Mouse (Mus musculus) kidney, postnatal 0 days (tissue): Measurements from ENCODE around the gene Tspan13. TPM values are rescaled to one million over a fixed set of nuclear protein-coding genes. Genes with fewer than 3 reads are reported as not detected.

Experiments used
- ATAC-seq: fragments of 200-750 bp; cut with Nextera tagmentation; replicated peaks from 2 replicates; pipeline ENCODE4 v1.8.0; 2017; ENCODE audit warnings: low read depth, moderate number of reproducible peaks, moderate TSS enrichment, moderate library complexity; ENCODE audit not compliant: low FRiP score
- DNase-seq: peaks from one replicate; pipeline ENCODE4 v3.0.0-alpha.2; 2016; ENCODE audit warnings: low spot score
- H3K27ac ChIP-seq: fragments of 300-500 bp; sonication (generic); 2 replicates; pipeline ENCODE4 v1.5.1; 2014; ENCODE audit warnings: mild to moderate bottlenecking
- H3K27me3 ChIP-seq: fragments of 300-500 bp; sonication (generic); 2 replicates; pipeline ENCODE4 v1.6.1; 2014; ENCODE audit warnings: low read length, mixed read lengths; ENCODE audit not compliant: insufficient read depth
- H3K36me3 ChIP-seq: fragments of 300-500 bp; sonication (generic); 2 replicates; pipeline ENCODE4 v1.6.1; 2014; ENCODE audit warnings: low read length, mixed read lengths; ENCODE audit not compliant: insufficient read depth
- H3K4me1 ChIP-seq: fragments of 300-500 bp; sonication (generic); replicated peaks from 2 replicates; pipeline ENCODE4 v1.6.1; 2014; ENCODE audit warnings: antibody characterized with exemption, low read length, mixed read lengths; ENCODE audit not compliant: insufficient read depth
- H3K4me2 ChIP-seq: fragments of 300-500 bp; sonication (generic); 2 replicates; pipeline ENCODE4 v1.6.1; 2014; ENCODE audit warnings: mild to moderate bottlenecking, low read length, moderate library complexity, mixed read lengths
- H3K4me3 ChIP-seq: fragments of 300-500 bp; sonication (generic); replicated peaks from 2 replicates; pipeline ENCODE4 v1.5.1; 2014; ENCODE audit warnings: low read depth, low read length
- H3K9ac ChIP-seq: fragments of 300-500 bp; sonication (generic); 2 replicates; pipeline ENCODE4 v1.6.1; 2014; ENCODE audit warnings: low read depth, low read length
- H3K9me3 ChIP-seq: fragments of 300-500 bp; sonication (generic); replicated peaks from 2 replicates; pipeline ENCODE4 v1.6.1; 2016; ENCODE audit warnings: low read length, inconsistent platforms, mixed read lengths
- CTCF ChIP-seq: IDR thresholded peaks from 2 replicates; pipeline ENCODE4 v1.5.1; 2016; ENCODE audit warnings: antibody characterized with exemption, low read depth, mild to moderate bottlenecking, moderate library complexity
- WGBS: fragments of 180-500 bp; shearing (Covaris S2); extraction: QIAGEN DNeasy Blood & Tissue Kit; methylation state at CpG from one replicate; pipeline ENCODE4 v1.1.7; 2014; 5-methylcytosine and 5-hydroxymethylcytosine counted together
- polyA plus RNA-seq: library from polyadenylated mRNA; unstranded; fragments of >200 nt; fragmentation: Nextera tagmentation; extraction: Ambion mirVana; gene quantifications from 2 replicates; pipeline ENCODE4 v1.2.1, GENCODE M21; 2015

Tspan13 gene
- polyA plus RNA-seq, 1 experiment from 2014 or later = 124 TPM

- Histone ChIP-seq H3K27me3 (no peaks in the 10 kb centered on the region), H3K4me2 (no peak overlapping the region), H3K9ac (no peak overlapping the region), H3K4me3 (no peak overlapping the region), H3K36me3 (no peaks in the 10 kb centered on the region), H3K27ac (no peak overlapping the region), H3K9me3 (no peaks in the 10 kb centered on the region), H3K4me1 (no peaks in the 10 kb centered on the region)
- no peak for TF ChIP-seq CTCF
- 86% methylated on average over 3 of the region's 3 CpGs for WGBS
- ATAC-seq = no peak
- DNase-seq = no peak
These were observed 66.4 kb downstream of the Tspan13 start for GRCm38 (mm10) chr12:35975898-35976297.

GRCm38 (mm10) chr12:35966768-35967141 is 75.5 kb downstream of the Tspan13 start:
- Histone ChIP-seq H3K4me2 (no peak overlapping the region), H3K4me1 (no peaks in the 10 kb centered on the region), H3K4me3 (no peak overlapping the region), H3K36me3 (no peaks in the 10 kb centered on the region), H3K9me3 (no peaks in the 10 kb centered on the region), H3K27me3 (no peaks in the 10 kb centered on the region), H3K9ac (no peak overlapping the region), H3K27ac (no peak overlapping the region)
- TF ChIP-seq CTCF = no peak
- 44% methylated on average over 7 of the region's 7 CpGs for WGBS
- DNase-seq (no peak), ATAC-seq (no peak)

GRCm38 (mm10) chr12:35966098-35966767 is 76.1 kb downstream of the Tspan13 start:
- WGBS = 36% methylated on average over 7 of the region's 7 CpGs

More at GRCm38 (mm10) chr12:35966098-35966767, 76.1 kb downstream of the Tspan13 start:
- TF ChIP-seq CTCF = no peak
- Histone ChIP-seq H3K4me3 (no peak overlapping the region), H3K4me1 (no peaks in the 10 kb centered on the region), H3K9me3 (no peaks in the 10 kb centered on the region), H3K36me3 (no peaks in the 10 kb centered on the region), H3K27me3 (no peaks in the 10 kb centered on the region), H3K4me2 (no peak overlapping the region), H3K27ac (no peak overlapping the region), H3K9ac (no peak overlapping the region)
- DNase-seq (no peak), ATAC-seq (no peak)

Other genes with a start within 250 kb of the Tspan13 start
- not detected in 2 replicates for gene Agr3, start 116.9 kb downstream of the Tspan13 start, polyA plus RNA-seq
- gene Agr2, start 49.6 kb downstream of the Tspan13 start, polyA plus RNA-seq = 3.2 and 3.6 TPM in 2 replicates
- gene Ankmy2, start 114.6 kb upstream of the Tspan13 start, polyA plus RNA-seq = 35.4 and 40.1 TPM in 2 replicates
- gene Bzw2, start 115.6 kb upstream of the Tspan13 start, polyA plus RNA-seq = 157 and 163 TPM in 2 replicates
- not detected in 2 replicates for gene Lrrc72, start 210.9 kb upstream of the Tspan13 start, polyA plus RNA-seq